Mouse (Mus musculus): ENCODE data around the gene Rbfox2.

DNA sequence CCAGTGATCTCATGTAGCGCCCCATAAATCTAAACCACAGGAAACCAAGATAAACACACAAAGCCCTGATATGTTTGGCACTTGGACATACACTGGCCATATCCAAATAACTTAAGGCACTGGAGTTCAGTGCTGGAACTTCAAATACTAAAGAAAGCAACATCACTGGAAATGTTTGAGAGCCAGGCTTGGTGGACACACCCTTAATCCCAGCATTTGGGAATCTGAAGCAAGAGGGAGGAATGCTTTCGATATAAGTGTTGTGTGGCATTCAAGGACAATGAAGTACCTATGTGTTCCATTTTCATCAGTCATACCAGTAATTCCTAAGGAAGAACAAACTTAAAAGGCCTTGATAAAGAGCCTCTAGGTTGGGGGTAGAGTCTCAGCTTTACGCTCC is 13.3 kb downstream of the Rbfox2 start:
- no peak for TF ChIP-seq POLR2A (IDR thresholded peaks at IDR 0.05; ENCODE audit: borderline replicate concordance, control insufficient read depth, low read depth, low read length)
- no peak for TF ChIP-seq CTCF (IDR thresholded peaks at IDR 0.05; ENCODE audit: control insufficient read depth, insufficient read depth, low read length)

Data from bone marrow, adult 2 months (tissue).